Mouse (Mus musculus): ENCODE measurements around the gene Ccdc174.
"Not testable (repeated sequence)": the region's sequence is repeated elsewhere in the genome, so short reads cannot be mapped to it uniquely, and the experiment has no call there.

The Ccdc174 gene

DNA sequence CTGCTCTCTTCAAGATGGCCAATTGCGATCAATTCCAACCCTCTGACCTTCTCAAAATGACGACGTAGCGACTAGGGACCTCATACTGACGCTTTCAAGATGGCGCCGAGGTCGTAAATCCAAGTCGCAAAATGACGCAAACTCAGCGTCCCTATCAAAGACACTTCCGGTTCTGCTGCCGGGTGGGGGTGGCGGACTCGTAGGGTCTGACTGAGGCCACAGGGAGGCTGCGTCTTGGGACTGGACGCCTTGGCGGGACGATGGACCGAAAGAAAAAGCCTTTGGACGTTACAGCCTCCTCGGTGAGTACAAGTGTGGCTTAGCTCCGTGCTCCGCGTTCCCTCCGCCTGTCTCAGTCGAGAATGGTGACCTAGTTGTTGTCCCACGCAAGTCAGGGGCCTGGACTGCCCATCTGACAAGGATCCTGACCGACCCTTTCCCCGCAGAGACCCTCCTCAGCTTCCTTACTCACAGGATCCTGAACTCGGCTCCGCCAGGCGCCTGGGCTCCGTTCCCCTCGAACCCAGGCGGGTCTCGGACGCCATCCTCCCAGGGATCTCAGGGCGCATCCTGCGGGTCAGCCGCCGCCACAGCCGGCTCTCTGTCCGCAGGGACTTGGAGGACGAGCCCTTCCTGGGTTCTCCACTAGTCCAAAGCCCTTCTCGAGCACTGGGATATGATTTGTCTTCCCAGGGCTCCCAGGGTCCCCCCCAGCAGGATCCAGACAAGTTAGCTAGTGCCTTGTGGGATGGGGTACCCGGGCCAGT, at the start of gene Ccdc174:
Ccdc174 (plus strand) TSS at position 169 of the 767 bp plus-strand sequence.
- DNase-seq (ENCODE audit: low spot score in 2 of 2) = peak; percentile 81 to 96

DNA sequence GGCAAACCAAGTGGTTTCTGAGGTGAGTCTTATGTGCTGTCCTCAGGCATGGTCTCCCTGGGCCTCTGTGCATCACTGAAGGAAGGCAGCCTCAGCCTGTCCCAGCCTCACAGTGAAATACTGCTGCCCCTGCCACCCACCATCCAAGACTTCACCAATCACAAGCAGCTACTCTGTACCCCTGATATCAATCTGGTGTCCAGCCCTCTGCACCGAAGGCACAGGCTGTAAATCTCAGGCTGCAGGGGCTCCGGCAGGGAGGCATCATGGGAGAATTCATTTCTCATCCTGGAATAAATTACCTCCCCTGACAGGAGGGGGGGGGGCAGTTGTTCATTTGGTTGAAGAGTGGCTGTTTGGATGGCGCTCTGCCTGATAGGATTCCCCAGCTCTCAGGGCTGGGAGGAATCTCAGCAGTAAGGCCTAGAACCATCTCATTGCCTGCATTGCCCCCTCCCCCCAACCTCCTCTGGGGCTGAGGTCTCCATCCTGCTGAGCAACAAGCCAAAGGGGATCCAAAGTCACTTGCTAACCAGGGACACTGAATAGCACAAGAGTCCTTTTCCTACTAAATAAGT, 44.9 kb upstream of the Ccdc174 start:
- DNase-seq (ENCODE audit: low spot score in 2 of 2) = no peak

DNA sequence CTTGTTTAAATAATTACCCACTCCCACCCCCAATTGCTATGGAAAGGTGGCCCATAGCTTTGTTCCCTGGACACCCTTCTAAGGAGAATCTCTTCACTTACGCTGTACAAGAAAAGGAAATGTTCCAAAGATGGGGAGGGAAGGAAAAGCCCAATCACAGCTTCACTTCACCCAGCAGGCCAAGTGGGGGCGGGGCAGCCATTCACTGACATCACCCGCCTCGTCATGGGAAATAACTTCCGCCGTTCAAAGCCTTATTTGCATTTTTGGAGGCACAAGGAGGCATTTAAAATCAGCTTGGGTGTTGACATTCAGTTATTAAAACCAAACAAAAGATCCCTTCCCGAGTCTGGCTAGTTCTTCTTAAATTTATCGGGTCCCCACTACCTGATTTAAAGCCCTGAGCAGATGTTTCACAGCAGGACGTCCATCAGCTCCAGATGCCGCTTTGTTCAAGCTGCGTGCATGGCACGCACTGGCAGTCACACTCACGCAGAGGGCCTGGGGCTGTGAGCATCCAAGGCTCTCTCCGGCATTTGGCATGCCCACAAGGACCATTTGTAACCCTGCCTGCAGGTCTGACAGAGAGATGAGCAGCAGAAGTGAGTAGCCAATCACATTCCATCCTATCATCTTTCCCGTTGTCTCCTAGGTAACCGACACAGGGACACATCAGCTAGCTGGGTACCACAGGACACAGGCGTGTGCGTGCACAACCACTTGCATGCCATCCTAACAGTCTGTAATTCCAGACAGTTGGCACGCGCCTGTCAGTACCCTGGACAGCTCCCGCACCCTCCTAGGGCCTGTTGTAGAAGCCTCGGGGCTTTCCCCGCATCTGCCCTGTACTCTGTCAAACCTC, 38.6 kb upstream of the Ccdc174 start:
- peak in 1 of 2 experiments; percentile 68 for DNase-seq (ENCODE audit: low spot score in 2 of 2)

DNA sequence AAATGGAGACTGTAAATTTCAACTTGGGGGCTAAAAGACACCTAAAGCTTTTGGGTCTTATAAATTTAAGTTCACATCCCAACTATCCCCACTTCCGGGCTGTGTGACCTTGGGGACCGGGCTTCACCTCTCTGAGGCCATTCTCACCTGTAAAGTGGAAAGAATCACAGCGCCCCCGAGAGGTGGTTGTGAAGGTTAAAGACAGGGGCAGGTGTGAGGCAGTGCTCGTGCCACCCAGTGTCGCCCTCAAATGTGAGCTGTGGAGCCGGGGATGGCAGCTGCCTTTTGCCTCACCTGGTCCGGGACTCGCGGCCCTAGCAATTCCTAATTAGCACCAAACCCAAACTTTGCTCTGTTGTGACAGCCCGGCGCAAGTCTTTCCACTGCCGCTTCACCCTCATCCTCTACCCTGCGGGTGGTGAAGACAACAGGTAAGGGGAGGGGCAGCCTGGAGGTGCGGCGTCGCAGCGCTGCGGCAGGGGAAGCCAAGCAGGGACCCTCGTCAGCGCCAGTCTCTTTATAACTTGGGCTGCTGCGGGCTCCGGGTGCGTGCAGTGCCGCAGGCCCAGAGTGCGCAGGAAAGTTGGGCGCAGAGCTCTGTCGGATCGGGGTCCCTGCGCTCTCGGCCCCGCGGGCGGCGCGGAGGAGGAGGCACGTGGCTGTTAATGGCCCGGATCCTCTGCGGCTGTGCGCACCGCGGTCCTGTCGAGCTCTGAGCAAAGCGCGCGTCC, 34.8 kb upstream of the Ccdc174 start:
- no peak for DNase-seq (ENCODE audit: low spot score in 2 of 2)

DNA sequence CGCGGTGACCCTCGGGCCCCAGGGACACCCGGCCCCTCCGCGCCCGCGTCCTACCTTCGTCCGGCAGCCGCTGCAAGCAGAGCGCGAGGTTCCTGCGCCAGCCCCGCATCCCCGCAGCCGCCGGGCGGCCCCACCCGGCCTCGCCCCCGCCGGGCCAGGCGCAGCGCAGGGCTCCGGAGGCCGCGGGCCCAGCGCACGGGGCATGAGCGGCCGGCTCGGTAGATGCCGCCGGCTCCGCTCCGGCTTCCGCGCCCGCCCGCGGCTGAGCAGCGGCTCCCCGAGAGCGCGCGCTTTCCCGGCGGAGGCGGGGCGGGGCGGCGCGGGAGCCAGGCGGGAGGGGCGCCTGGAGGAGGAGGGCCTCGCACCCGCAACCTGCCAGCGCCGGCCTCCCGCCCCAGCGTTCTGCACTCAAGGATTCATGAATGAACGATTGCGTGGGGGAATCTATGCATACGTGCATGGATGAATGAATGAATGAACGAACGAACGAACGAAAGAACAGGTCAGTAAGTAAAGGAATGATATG, 34.2 kb upstream of the Ccdc174 start:
- DNase-seq (ENCODE audit: low spot score in 2 of 2) = peak in 1 of 2 experiments; percentile 19

DNA sequence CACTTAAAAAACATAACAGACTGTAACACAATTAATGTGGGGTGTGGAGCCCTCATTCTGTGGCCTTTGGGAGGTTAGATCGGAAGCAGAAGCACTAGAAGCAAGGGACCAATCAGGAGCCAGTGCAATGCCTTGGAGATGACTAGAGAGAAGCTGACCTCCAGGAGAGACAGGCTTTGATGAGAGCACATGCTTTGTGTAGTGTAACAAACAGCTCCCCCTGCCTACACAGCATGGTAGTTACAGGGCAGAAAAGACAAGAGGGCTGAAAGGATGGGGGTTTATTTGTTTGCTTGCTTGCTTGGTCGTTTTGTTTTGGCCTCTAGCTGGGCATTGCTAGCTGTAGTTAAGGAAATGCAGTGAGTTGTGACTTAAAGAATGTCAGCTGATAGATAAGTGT, 25.3 kb upstream of the Ccdc174 start:
- peak in 1 of 2 experiments; percentile 45 for DNase-seq (ENCODE audit: low spot score in 2 of 2)

DNA sequence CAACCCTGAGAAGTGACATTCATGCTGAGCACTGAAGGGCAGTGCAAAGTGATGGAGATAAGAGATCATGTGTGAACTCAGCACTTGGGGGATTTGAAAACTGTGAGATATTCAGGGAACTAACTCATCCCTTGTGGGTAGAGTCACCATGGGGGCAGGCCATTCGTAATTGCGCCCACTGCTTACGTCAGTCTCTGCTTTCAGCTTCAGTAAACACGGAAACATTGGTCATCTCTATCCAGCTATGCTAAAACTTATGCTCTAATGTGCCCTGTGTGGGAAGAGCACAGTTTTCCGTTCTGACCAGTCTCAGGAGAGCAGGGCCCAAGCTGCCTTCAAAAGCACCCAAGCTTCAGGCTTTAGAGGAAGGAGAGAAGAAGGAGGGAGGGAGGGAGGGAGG, 19.5 kb upstream of the Ccdc174 start:
- no peak for DNase-seq (ENCODE audit: low spot score in 2 of 2)

DNA sequence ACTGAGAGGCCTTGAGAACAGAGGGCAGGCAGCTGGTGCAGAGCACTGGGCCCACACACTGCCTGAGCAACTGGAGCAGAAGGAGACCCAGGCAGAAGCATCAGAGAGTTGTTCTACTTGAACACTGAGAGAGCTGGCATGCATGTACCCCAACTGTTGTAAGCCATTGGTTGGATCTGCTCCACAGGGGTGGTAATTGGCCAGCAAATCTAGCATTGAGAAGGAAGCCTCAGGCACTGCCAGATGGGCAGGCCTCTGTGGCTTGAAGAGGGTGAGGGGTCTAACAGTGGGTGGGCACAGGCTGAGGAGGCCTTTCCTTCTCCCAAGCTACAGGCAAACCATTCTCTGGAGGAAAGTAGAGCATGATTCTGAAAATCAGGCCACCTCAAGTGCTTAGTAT, 15.0 kb upstream of the Ccdc174 start:
- no peak for DNase-seq (ENCODE audit: low spot score in 2 of 2)

DNA sequence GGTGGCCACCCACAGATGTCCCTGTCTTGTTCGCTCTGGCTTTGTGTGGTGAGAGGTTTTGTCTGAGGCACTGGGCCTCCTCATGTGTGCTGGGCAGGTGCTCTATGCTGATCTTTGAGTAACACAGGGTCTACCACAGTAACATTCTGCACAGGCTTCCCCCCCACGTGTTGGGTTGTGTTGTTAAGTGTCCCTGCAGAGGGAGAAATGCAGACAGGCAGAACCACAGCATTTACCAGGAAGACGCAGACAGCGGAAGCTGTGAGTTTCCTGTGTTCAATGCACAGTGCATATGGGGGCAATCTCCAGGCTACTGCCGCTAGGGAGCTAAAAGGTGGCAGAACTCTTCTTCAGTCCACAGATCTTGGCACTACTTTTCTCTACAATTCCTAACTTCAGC, 13.3 kb upstream of the Ccdc174 start:
- no peak for DNase-seq (ENCODE audit: low spot score in 2 of 2)

DNA sequence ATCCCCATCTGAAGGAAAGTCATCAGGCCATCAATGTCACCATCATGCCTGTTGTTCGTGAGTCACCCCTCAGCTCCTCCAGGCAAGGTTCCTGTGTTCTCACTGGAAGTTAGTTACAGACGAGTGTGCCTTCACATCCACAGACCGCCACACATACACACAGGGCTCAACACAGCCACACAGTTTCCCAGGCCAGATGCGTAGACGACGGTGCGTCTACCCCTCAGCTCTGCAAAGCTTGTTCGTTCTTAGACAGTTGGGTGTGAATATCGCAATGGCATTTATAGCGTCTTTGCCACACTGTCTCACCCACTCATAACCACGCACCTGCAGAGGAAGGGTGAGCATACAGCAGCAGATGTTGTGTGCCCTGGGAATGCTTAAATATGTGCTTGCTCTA, 12.3 kb upstream of the Ccdc174 start:
- peak; percentile 42 to 58 for DNase-seq (ENCODE audit: low spot score in 2 of 2)

DNA sequence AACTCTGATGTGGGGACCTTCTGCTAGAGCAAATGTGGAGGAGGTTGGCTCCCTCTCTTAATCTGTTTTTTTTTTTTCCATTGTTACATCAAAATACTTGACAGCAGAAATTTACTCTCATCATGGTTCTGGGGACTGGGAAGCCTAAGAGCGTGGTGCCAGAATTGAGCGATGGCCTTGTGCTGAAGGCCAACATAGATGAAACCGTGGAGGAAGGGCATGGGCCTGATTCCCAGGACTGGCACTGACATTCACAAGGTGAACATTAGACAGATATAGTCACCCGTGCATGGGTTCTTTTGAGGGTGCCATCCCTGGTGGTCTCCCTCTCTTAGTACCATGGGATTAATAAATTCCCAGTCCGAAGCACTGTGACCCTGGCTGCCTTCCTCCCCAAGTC, 9.8 kb upstream of the Ccdc174 start:
- DNase-seq (ENCODE audit: low spot score in 2 of 2) = no peak

DNA sequence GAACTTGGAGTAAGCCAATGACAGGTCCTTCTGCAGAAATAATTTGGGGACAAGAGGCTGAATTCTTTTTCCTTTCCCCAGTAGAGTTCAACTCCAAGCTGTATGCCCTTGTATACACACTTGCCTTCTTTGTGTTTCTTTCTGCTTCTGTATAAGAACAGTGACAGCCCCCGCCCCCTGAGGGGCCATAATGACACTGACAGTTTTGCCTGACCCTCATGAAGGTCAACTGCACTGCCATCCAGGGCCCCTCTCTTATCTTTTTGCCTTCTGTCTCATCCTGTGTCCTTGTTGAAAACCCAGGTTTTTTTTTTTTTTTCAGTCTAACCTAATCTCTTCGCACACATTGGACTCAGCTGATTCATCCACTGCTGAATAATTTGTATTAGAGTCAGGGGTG, 5.1 kb upstream of the Ccdc174 start:
- no peak for DNase-seq (ENCODE audit: low spot score in 2 of 2)

DNA sequence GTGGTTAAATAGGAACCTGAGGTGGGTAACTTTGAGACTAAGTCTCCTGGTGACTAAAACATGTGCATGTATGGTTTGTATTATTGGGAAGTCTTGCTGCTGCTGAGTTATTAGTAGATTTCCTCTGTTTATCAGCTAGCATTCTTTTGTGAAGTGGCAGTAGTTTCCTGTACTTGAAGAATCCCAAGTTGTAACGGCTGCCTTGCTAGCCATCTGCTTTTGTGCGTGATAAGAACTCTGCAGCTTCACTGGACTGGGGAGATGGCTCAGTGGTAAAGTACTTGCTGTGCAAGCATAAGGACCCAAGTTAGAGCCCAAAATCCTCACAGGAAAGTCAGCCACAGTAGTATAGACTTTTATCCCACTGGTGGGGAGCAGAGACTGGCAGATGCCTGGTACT, 6.0 kb downstream of the Ccdc174 start:
- no peak for DNase-seq (ENCODE audit: low spot score in 2 of 2)

DNA sequence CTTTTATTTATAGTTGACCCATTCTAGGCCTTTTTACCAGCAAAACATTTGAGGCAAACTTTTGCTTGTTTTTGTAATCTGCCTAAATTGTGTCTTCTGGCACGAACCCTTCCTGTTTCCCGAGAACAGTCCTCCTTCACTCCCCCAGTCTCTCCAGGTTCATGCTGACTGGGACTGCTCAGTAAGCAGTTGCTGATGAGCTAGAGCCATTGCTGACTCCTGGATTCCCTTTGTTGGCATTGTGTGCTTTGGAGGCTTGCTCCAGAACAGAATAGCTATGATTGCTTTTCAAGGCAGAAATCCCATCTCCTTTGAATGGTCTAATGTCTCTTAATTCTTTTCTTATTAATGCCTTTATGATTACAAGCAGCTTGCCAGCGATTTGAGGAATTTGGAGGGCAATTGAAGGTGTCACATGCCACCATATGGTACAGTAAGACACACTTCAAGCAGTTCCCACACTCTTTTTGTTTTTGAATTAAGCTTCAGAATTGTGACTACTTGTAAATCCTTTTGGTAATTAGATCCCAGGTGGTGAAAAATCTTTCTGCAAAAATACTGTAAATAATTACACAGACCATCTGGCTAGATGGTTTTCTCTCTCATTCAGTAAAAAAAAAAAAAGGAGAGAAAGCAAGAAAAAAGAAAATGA, 11.5 kb downstream of the Ccdc174 start:
- no peak for DNase-seq (ENCODE audit: low spot score in 2 of 2)

DNA sequence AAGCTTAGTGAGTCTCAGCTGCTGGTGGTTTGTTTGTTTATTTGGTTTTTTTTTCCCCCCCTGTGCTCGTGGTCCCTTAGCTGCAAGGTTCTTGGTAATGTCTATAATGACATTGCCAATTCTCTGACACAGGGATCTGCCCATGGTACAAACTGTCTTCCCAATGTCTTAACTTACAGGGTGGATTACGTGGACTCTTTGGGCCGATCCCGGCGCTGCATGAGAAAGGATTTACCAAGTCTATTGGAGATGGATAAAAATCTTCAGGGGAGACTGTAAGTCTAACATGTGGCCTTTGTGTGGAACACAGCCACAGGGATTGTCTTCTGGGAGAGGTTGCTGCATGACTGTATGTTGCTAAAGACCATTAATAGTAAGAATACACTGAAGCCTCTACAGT, 12.8 kb downstream of the Ccdc174 start:
- no peak for DNase-seq (ENCODE audit: low spot score in 2 of 2)

DNA sequence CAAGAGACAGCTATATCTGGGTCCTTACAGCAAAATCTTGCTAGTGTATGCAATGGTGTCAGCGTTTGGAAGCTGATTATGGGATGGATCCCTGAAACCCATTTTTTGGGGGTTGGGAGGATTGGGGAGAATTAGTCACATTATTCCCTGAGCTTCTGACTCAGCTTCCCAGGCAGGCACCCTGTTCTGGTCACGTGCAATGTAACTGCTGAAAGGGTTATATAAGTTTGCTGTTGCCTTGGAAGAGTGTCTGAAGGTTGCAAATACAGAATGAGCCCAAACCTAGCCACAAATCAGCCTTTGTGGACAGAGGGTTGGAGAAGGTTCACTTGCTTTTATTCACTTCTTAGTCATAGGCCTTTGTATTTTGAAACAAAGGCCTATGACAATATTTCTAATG, 13.9 kb downstream of the Ccdc174 start:
- DNase-seq (ENCODE audit: low spot score in 2 of 2) = no peak

DNA sequence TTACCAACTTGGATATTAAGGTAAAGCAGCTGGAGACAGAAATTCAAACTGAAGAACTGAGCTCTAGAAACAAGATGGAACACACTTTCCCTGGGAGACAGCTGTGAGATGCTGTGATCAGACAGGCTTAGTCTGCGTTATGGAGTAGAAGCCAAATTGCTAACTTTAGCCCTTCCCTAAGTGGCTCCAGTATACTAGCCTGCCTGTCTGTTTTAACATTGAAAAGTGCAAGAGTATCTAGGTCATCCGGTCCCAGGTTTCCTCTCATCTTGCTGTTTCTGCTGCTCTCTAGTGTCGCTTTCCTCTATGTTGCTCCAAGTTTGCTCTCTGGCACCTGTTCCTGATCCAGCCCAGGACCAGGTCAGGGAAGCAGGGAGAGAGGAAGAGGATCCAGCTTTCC, 18.9 kb downstream of the Ccdc174 start:
- DNase-seq (ENCODE audit: low spot score in 2 of 2) = no peak

DNA sequence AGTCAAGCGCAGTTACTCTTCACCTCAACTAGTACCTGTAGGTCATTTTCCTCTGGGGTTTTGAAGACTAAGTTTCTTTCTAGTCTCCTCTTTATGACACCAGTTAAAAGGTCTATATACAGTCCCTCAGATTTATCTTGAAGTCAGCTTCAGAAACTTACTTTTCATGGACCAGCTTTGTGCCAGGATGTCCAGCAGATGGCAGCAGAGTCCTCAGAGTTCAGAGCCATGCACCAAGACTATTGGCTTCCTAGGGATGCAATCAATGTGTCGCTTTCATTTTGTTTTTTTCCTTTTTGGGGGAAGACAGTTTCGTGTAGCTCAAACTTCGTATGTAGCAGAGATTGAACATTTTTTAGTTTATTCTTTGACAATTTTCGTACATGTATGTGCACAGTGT, 23.7 kb downstream of the Ccdc174 start:
- peak in 1 of 2 experiments; percentile 77 for DNase-seq (ENCODE audit: low spot score in 2 of 2)

DNA sequence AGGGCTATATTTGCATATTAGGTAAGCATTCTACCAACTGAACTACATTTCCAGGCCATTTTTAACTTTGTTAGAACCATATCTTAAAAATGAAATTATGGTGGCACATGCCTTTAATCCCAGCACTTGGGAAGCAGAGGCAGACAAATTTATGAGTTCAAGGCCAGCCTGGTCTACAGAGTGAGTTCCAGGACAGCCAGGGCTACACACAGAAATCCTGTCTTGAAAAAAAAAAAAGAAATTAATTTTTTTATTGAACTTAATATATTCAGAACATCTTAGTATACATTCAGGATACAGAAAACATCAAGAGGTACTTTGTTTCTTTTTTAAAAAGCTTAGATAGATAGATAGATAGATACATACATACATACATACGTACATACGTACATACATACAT, 24.7 kb downstream of the Ccdc174 start, which contains the start of gene 4930590J08Rik:
4930590J08Rik (plus strand) TSS at position 301 of the 400 bp plus-strand sequence.
- DNase-seq (ENCODE audit: low spot score in 2 of 2) = not testable (repeated sequence)

DNA sequence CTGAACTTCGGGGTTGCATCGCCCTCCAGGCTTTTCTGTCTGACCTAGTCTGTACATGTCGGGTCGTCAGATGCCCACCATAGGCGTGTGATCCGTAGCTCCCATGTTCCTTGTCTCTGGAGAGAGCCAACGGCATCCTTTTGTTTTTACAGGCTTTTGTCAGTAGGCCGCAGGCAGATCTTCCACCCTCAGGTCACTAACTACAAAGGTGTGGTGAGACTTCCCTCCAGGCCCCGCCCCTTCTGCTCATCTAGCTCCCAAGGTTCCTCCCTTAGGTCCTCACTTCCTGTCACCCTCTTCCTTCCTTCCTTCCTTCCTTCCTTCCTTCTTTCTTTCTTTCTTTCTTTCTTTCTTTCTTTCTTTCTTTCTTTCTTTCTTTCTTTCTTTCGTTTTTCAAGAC, 36.2 kb downstream of the Ccdc174 start:
- DNase-seq (ENCODE audit: low spot score in 2 of 2) = no peak

DNA sequence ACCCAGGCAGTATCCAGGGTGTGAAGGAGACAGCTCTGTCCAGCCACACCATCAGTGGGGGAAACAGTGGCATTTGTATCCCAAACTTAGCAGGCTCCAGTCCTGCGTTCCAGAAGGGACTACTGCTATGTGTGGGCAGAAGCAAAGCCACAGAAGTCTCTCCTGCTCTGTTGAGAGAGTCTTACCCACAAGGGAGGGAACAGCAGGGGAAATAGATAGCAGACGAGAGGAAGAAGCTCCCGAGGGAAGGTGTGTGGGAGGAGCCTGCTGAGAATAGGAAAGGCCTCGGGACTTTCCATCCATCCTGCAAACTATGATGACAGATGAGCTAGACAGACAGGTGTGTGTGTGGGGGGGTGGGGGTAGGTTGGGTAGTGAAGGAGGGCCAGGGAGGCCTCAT, 39.4 kb downstream of the Ccdc174 start:
- peak; percentile 28 to 69 for DNase-seq (ENCODE audit: low spot score in 2 of 2)
